Mouse (Mus musculus) embryonic fibroblast, embryonic 13.5 days (primary cell): Measurements from ENCODE around the gene Itgb2.

ENCODE experiments used
- CTCF ChIP-seq: IDR thresholded peaks from 2 replicates; pipeline ENCODE4 v1.5.1; 2011; ENCODE audit warnings: mild to moderate bottlenecking, control low read depth, low read length, moderate library complexity, borderline replicate concordance; ENCODE audit not compliant: insufficient read depth
- POLR2A ChIP-seq: IDR thresholded peaks from 2 replicates; pipeline ENCODE4 v1.6.1; 2011; ENCODE audit warnings: low read depth, mild to moderate bottlenecking, control low read depth, low read length, moderate library complexity

DNA sequence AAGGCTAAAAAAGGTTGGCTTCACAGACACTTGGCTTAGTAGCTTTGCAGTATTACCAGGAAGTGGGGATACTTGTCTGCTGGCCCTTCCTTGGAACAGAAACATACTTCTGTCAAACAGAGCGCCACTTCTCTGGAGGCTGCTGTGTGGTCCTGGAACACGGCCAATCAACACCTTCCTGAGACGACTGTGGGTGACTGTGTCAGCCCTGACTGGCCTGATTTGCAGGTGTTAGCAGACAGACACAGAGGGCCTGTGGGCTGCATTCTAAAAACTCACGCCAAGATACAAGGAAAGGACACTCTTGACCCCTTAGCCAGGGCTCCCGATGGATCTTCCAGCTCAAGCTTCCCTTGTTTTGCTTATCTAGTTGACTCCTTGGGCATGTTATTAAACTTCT is 74.9 kb downstream of the Itgb2 start:
- no peak for TF ChIP-seq POLR2A
- TF ChIP-seq CTCF, result no peak
